Mouse (Mus musculus): Measurements from ENCODE around the gene 1810010D01Rik.

The 1810010D01Rik gene

GRCm38 (mm10) chr7:145173563-145173962, 34.4 kb downstream of the 1810010D01Rik start:
- DNase-seq (ENCODE audit: low spot score), result no peak

DNA sequence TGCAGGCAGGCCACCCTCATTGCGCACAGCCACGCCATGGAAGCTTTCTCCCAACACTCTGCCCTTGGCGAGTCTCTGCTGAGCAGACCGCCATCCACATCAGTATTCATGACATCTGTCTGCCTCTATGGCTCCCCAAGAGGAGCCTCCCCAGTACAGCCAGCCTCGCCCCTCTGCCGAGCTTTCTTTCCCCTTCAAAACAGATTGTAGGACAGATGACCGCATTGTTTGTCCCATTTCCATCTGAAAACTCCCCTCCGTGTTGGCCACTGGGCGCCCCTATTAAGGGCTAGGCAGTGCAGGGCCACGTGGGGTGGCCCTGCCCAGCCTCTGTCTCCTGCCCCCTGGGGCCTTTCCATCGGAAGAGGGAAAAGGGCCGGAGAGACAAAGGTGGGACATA, 34.8 kb downstream of the 1810010D01Rik start:
- DNase-seq (ENCODE audit: low spot score), result no peak

DNA sequence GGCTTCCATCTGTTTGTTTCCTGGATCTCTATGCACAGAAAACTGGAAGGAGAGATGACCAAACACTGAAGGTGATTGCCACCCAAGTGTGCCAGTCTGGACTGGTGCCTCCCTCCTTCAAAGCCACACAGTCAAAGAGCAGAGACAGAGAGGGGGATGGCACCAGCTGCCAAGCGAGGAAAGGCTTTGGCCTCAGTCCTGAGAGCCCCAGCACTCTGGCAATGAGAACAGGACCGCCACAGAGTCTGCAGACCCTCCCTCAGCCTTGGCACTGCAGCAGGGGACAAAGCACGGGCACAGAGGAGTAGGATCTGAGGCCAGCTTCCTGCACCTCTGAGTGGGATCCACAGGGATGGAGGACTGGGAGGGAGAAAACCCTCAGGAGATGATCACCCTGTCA, 38.2 kb downstream of the 1810010D01Rik start:
- no peak for DNase-seq (ENCODE audit: low spot score)

DNA sequence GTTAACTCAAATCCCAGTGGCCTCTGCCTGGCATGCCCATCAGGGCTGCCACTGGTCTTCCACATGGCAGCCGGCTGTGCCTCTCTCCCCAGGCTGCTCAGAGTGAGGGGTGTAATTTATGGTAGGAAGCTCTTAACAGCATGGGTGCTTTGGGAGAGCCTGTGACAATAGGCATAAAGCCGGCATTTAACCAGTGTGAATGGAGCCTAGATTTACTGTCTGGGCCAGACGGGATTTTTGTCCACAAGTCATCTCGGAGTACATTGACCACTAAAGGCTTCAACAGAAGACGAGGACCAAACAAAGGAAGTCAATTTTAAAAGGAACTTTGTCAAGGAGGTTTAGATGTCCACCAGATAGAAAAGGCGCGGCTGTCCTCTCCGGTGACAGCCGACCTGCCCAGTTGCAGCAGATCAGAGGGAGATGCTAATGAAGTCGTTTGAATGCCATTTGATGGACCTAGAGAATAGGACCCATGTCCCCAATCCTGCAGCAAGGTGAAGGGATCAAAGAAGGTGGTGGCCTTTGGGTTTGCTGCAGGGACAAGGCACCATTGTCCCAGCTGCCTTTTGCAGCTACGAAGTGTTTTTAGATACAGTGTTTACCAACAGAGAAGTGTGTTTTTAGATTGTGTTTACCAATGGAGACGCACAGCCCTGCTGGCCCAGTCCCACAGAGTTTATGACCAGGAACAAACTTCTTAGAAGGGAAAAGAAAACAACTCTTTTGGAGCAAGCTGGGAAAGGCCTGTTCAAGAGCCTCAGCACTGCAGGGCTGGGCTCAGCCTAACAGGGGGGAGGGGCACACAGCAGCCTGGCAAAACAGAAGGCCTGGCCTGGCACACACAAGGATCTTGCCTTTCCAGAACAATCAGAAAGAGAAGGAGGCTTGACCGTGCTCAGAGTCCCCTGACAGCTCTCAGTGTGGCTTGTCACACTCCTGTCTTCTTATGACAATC, 48.4 kb downstream of the 1810010D01Rik start:
- DNase-seq (ENCODE audit: low spot score), result no peak

Data from layer of hippocampus, adult 11-12 months (tissue).